Mouse (Mus musculus): ENCODE data around the gene Kif1c. TPM values are rescaled to one million over a fixed set of nuclear protein-coding genes. Genes with fewer than 3 reads are reported as not detected.

Kif1c gene
- 10 to 100 TPM; 71.5 to 78.9 TPM for total RNA-seq (2021)

- DNase-seq (ENCODE audit: extremely low spot score in 1 of 2, low spot score in 1 of 2): peak; percentile 90 to 93
Measured at GRCm38 (mm10) chr11:70699722-70700556, at the start of gene Kif1c, which contains the start of gene Inca1. TSS of gene Kif1c (plus strand) at chr11:70700548. TSS of gene Inca1 (minus strand) at chr11:70700155.

DNA sequence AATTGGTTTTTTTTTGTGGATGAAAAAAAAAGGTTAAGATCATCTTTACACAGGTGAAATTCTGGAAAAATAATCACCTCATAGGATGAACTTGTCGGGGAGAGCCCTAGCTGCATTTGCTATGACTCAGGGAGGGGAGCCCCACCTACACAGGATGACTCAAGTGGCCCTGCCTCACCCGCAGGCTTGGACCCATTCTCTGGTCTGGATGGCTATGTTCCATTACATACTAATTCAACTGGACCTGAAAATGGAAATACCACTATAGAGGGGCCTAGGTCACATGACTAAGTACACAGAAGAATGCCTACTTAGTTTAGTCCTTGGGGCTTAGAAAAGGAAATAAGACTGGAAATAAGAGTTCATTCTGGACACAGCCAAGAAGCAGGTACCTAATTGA lies 49.0 kb upstream of the Kif1c start:
- no peak for DNase-seq (ENCODE audit: extremely low spot score in 1 of 2, low spot score in 1 of 2)

- no peak for DNase-seq (ENCODE audit: extremely low spot score in 1 of 2, low spot score in 1 of 2)
Measured at GRCm38 (mm10) chr11:70652029-70652883, 48.1 kb upstream of the Kif1c start.

DNA sequence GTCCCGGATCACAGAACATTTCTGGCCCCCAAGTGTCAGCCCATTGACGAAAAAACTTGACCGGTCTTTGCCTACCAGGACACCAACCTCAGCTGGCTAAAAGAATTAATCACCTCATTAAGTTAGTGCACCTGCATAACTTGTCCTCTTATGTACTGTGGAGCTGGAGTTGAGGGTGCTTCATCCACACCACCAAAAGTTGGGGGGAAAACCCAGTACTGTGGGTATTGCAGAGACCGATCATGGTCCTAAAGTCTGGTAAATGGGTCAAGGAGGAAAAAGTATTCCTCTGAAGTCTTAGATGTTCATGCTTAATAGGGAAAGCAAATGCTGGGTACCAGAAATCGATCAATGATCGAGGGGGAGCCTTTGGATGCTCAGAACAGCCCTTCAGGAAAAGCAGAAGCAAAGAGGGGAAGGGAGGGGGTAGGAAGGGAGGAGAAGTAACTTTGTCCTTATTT lies 47.4 kb upstream of the Kif1c start:
- no peak for DNase-seq (ENCODE audit: extremely low spot score in 1 of 2, low spot score in 1 of 2)

DNA sequence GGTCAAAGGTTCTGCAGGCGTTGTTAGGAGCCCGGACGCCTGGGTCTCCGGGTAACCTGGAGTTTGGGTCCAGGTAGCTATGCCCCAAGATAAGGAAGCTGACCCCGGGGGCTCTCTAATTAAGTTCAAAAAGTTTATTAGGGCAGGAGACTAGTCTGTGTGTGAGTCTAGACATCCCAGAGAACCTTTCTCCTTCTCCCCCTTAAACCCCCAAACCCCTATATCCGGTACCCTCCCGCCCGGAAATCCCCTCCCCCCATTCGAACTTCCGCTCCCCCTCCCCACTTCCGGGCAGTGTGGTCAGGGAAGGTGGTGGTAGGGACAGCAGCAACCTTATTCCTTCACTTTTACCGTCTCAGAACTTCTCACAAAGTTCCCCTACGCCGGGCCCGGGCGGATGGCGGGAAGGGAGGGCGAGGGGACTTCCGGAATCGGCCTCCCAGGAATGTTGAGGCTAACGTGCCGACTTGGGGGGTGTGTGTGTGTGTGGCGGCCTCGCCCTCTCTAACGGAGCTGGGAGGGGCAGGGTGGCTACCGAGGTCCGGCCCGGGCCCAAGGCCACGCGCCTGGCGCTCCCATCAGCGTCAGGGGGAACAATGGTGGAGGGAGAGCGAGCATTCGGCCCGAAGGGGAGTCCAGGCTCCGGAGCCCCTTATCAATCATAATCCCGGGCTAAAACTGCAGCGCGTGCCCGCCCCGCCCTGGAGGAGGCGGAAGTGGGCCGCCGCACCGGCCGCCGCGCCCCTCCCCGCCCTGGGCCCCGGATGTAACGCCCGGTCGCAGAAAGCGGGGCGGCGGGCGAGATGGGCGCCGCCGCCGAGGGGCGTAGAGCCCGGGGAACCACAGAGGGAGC lies 46.8 kb upstream of the Kif1c start:
- DNase-seq (ENCODE audit: extremely low spot score in 1 of 2, low spot score in 1 of 2): peak in 1 of 2 experiments; percentile 45

- peak; percentile 63 to 65 for DNase-seq (ENCODE audit: extremely low spot score in 1 of 2, low spot score in 1 of 2)
Measured at GRCm38 (mm10) chr11:70654198-70654922, 46.0 kb upstream of the Kif1c start, which contains the start of gene Pfn1. TSS of gene Pfn1 (minus strand) at chr11:70654644.

DNA sequence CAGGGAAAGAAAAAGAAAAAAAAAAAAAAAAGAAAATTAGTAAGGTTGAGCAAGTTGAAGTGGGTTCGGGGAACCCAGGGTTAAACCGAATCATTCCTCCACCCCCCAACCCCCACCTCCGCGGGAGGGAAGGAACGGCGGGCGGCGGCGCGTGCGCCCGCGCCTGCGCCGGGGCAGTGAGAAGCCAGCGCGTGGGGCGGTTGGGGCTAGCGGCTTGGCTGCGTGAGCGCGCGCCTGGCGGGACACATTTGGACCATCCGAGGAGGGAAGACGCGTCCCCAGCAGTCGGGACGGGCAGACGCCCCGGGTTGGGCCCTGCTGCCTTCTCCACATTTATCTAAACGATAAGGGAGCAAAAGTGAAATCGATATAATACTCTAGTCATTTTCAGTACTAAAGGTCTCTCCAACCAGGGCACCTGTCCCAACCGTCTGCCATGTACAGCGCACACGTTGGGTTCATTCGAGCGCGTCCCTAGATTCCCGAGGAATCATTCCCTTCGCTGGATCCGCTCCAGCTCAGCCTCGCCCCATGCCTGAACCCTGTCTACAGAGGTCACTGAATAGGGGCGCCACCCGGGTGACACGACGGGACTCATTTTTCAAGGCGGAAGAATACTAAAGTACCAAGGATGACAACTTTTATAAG lies 45.3 kb upstream of the Kif1c start:
- DNase-seq (ENCODE audit: extremely low spot score in 1 of 2, low spot score in 1 of 2): peak; percentile 68 to 70

DNA sequence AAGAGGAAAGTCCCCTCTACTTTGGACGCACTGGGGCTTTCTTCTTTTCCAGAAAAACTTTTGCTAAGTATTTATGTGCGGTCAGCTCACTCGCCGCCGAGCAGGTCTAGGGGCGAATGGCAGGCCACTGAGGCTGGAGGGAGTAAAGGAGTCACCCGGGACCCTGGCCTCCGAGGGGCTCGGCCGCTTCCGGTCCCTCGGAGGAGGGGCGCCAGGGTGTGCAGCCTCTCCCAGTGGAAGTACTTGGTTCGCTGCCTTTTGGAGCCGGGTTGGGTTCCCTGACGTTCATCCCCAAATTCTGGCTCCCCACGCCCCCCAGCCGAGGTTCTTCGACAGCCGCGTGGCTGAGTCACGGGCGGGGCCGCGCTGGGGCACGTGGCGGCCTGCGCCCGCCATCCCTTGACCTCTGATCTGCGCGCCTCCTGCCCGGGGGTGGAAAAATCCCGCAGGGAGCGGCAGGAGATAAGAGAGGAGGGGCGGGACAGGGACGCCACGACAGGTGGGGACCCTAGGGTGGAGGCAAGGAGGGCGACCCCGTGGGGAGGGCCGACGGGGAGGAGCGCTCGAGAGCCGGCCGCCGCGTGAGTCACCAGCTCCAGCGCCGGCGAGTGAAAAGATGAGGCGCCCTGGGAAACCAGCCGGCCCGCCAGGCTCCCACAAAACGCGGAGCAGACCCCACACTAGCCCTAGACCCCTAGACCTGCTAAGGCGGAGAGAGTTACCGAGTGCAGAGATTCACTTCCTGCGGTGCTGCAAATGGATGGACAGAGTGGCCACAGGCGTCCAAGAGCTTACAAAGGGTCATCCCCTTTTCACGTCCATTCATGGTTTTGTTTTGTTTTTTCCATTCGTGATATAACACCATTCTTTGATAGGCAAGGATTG lies 44.5 kb upstream of the Kif1c start:
- no peak for DNase-seq (ENCODE audit: extremely low spot score in 1 of 2, low spot score in 1 of 2)

GRCm38 (mm10) chr11:70656456-70656927 lies 43.9 kb upstream of the Kif1c start:
- DNase-seq (ENCODE audit: extremely low spot score in 1 of 2, low spot score in 1 of 2): no peak

GRCm38 (mm10) chr11:70656964-70657363 lies 43.4 kb upstream of the Kif1c start, which contains the start of gene Eno3:
TSS of gene Eno3 (plus strand) at chr11:70657202.
- no peak for DNase-seq (ENCODE audit: extremely low spot score in 1 of 2, low spot score in 1 of 2)

DNA sequence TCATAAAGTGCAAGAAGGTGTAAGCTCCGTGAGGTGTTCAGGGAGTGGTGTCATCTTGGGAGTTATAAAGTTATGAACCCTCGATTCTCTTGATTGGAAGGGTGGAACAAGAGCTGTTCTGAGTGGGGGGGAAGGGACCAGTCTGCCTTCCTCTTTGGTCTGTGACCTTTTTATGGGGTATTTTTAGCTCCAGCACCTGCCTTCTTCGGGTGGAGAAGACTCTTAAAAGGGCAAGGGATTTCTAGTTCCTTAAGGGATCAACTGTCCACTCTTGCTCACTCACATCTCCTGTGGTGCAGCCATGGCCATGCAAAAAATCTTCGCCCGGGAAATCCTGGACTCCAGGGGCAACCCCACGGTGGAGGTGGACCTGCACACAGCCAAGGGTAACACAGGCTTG lies 42.8 kb upstream of the Kif1c start:
- no peak for DNase-seq (ENCODE audit: extremely low spot score in 1 of 2, low spot score in 1 of 2)

DNA sequence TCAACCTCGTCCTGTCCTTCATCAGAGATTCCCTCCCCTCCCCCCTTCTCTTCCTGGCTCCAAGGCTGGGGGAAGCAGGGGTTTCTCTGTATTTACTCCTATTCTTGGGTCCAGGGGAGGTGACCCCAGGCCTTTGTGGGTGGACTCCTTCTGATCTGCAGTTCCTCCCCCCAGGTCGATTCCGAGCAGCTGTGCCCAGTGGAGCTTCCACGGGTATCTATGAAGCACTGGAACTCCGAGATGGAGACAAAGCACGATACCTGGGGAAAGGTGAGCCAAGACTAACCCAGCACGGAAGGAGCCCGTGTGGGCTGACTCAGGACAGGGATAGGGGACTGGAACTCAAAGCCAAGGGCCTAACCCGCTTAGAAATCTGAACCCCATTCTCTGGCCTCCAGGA lies 42.4 kb upstream of the Kif1c start:
- DNase-seq (ENCODE audit: extremely low spot score in 1 of 2, low spot score in 1 of 2): no peak

DNA sequence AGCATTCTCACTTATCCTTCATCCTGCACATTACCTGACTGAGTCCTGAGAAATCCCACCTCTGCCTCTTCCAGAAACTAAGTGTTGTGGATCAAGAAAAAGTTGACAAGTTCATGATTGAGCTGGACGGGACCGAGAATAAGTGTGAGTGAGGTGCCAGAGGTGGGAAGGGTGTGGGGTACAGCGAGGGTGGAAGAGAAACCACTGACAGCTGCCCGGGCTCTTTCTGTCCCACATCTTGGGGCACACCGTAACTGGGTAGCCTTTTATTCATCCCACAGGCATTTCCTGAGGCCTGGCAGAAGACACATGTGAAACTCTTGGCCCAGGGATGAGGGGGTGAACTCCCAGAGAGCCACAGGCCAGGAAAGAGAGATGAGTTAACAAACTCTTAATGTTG lies 41.8 kb upstream of the Kif1c start:
- no peak for DNase-seq (ENCODE audit: extremely low spot score in 1 of 2, low spot score in 1 of 2)

DNA sequence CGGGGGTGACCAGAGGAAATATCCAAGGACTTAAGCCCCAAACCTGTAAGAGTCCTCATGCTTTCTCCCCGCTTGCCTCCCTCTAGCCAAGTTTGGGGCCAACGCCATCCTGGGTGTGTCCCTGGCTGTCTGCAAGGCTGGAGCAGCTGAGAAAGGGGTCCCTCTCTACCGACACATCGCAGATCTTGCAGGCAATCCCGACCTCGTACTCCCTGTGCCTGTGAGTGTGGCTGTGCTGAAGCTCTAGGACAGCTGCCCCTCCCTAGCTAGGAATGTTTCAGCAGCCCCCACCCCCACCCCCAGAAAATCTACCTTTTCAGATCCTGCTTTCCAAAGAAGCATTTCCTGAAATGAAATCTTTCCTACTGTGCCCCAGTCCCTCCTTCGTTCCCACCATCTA lies 41.4 kb upstream of the Kif1c start:
- no peak for DNase-seq (ENCODE audit: extremely low spot score in 1 of 2, low spot score in 1 of 2)

GRCm38 (mm10) chr11:70660571-70660970 lies 39.8 kb upstream of the Kif1c start:
- DNase-seq (ENCODE audit: extremely low spot score in 1 of 2, low spot score in 1 of 2): no peak

GRCm38 (mm10) chr11:70663101-70663500 lies 37.2 kb upstream of the Kif1c start:
- no peak for DNase-seq (ENCODE audit: extremely low spot score in 1 of 2, low spot score in 1 of 2)

- DNase-seq (ENCODE audit: extremely low spot score in 1 of 2, low spot score in 1 of 2): no peak
Measured at GRCm38 (mm10) chr11:70663957-70664356, 36.4 kb upstream of the Kif1c start.

GRCm38 (mm10) chr11:70664741-70665140 lies 35.6 kb upstream of the Kif1c start:
- DNase-seq (ENCODE audit: extremely low spot score in 1 of 2, low spot score in 1 of 2): no peak
